Mouse (Mus musculus): ENCODE results near the gene Gemin7.

DNA sequence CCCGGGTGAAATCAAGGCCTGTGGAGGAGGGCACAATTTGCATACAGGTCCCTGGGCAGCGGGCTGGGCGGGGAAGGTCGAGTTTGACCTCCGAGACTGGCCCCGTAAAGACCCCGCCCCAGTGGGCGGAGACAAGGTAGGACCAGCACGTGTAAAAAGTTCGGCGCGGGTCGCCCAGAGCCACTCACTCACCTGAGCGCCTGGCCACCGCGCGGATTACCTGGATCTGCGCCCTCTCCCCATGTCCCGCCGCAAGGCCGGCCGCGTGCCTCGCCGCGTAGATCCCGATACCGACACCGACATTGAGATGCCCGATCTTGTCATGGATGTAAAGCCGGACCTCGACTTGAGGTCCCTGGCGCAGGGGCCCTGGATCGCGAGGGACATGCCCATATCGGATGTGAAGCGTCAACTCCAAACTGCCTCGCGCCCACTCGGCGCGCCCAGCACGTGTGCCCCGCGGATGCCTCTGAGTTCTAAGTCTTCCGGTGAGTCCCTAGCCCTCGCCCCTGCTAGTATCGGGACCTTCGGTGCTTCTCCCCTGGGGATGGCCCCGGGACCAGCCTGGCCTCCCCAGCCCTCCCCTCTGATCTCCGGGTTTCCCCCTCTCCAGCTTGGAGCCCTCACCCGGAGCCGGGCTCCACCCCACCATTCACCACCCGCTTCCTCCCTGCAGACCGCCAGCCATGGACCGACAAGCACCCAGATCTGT, at the start of gene Gemin7, which contains the start of gene Zfp296:
- peak; percentile 92 for TF ChIP-seq MAX (IDR thresholded peaks at IDR 0.05; ENCODE audit: low read length)
- TF ChIP-seq CTCF (conservative IDR thresholded peaks at IDR 0.05 in 1 of 2, IDR thresholded peaks at IDR 0.05 in 1 of 2; ENCODE audit: low read depth in 2 of 2, low read length in 2 of 2) = no peak
- peak; percentile 31; the same call in 1 of the 2 replicates for TF ChIP-seq TCF12 (IDR thresholded peaks at IDR 0.05; ENCODE audit: low read depth, low read length)
- TF ChIP-seq POLR2A (IDR thresholded peaks at IDR 0.05; ENCODE audit: low read depth, low read length) = peak; percentile 95
- no peak for TF ChIP-seq ELF1 (IDR thresholded peaks at IDR 0.05; ENCODE audit: low read depth, low read length)
- TF ChIP-seq SMC3 (IDR thresholded peaks at IDR 0.05; ENCODE audit: low read depth, low read length) = no peak
- peak; percentile 91; the same call in 1 of the 2 replicates for TF ChIP-seq ZMIZ1 (IDR thresholded peaks at IDR 0.05; ENCODE audit: low read depth, low read length)
- peak; percentile 80; the same call in 1 of the 2 replicates for TF ChIP-seq MEF2A (IDR thresholded peaks at IDR 0.05; ENCODE audit: borderline replicate concordance, low read depth, low read length)

All from CH12.LX (cell line).